Mouse (Mus musculus): ENCODE measurements around the gene Fbxo9. TPM values are rescaled to one million over a fixed set of nuclear protein-coding genes. Genes with fewer than 3 reads are reported as not detected.

Fbxo9 gene
- total and polyA plus RNA-seq, 3 experiments = 14.3 to 24.2 (median 18.3) TPM

- H3K9ac ChIP-seq (ENCODE audit: insufficient read depth, low read depth) = no peak overlapping the region
- no peak overlapping the region for H3K4me3 ChIP-seq (replicated peaks in 1 of 3; ENCODE audit: low read depth in 2 of 3, low read length in 2 of 3, poor library complexity in 1 of 3)
- H3K27ac ChIP-seq (ENCODE audit: insufficient read depth, low read depth) = no peak overlapping the region
- no peak overlapping the region for H3K4me2 ChIP-seq (ENCODE audit: insufficient read depth, low read depth, poor library complexity, severe bottlenecking)
- TF ChIP-seq KAT2A (IDR thresholded peaks at IDR 0.05; ENCODE audit: insufficient replicate concordance, low read length) = no peak
- no peak for TF ChIP-seq EP300 (IDR thresholded peaks at IDR 0.05; ENCODE audit: low read length)
- no peak for TF ChIP-seq NELFE (IDR thresholded peaks at IDR 0.05; ENCODE audit: low read depth, low read length)
- H3K4me1 ChIP-seq (ENCODE audit: control insufficient read depth in 1 of 2, insufficient read depth in 2 of 2) = peaks cover 5 to 19% of the 10 kb centered on the region in 2 experiments; a peak in 3 of 4 replicates
- no peaks in the 10 kb centered on the region for H3K9me3 ChIP-seq (replicated peaks; ENCODE audit: low read length)
- in situ Hi-C loops (cut with MboI; ENCODE audit: low pct_ligation_motif_present, low pct_unique_long_range_greater_than_20kb, low sequenced_read_pairs) = loop anchor here (5.0 kb wide), 1 partner anchor 45 kb away; no protein-coding TSS in a partner anchor
- H3K36me3 ChIP-seq (replicated peaks in 1 of 2; ENCODE audit: control insufficient read depth in 1 of 2, insufficient read depth in 1 of 2, low read length in 1 of 2) = peaks cover 0 to 10% of the 10 kb centered on the region in 2 experiments
- dilution Hi-C loops (cut with MboI; ENCODE audit: extremely low pct_ligation_motif_present, extremely low pct_unique_long_range_greater_than_20kb, low sequenced_read_pairs) = no loop called here
- no peaks in the 10 kb centered on the region for H3K27me3 ChIP-seq (replicated peaks)
- H3K79me2 ChIP-seq (replicated peaks; ENCODE audit: control insufficient read depth, extremely low read depth, insufficient read depth, poor library complexity, severe bottlenecking) = no peaks in the 10 kb centered on the region
- DNase-seq (ENCODE audit: extremely low read depth) = no peak
Observed at GRCm38 (mm10) chr9:78117690-78118089, 8.8 kb upstream of the Fbxo9 start.

DNA sequence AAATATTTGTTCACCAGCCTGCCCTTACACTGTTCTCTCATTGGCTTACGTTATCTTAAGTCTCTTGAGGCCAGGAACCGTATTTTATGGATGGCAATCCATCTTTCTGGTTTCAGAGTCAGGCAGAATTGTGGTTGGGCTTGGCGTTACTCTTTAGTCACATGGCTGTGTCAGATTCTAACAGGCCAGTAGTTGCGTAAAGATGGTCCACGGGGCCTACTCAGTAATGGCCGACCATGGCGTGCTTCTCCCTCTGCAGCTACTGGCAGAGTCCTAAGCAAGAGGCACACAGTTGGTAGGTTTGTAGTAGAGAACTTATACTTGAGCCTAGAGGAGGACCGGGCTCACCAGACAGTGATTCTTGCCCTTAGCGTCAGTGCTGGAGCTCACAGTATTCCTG is 6.9 kb upstream of the Fbxo9 start:
- no peak overlapping the region for H3K4me3 ChIP-seq (replicated peaks in 1 of 3; ENCODE audit: low read depth in 2 of 3, low read length in 2 of 3, poor library complexity in 1 of 3)
- no peak overlapping the region for H3K27ac ChIP-seq (ENCODE audit: insufficient read depth, low read depth)
- no peaks in the 10 kb centered on the region for H3K79me2 ChIP-seq (replicated peaks; ENCODE audit: control insufficient read depth, extremely low read depth, insufficient read depth, poor library complexity, severe bottlenecking)
- H3K9ac ChIP-seq (ENCODE audit: insufficient read depth, low read depth) = no peak overlapping the region
- peaks cover 0 to 6% of the 10 kb centered on the region in 2 experiments for H3K36me3 ChIP-seq (replicated peaks in 1 of 2; ENCODE audit: control insufficient read depth in 1 of 2, insufficient read depth in 1 of 2, low read length in 1 of 2)
- H3K9me3 ChIP-seq (replicated peaks; ENCODE audit: low read length) = no peaks in the 10 kb centered on the region
- no peak for TF ChIP-seq HCFC1 (IDR thresholded peaks at IDR 0.05; ENCODE audit: low read depth, low read length)
- TF ChIP-seq ETS1 (conservative IDR thresholded peaks at IDR 0.05; ENCODE audit: low read depth, low read length) = no peak
- no peak for TF ChIP-seq SMC3 (IDR thresholded peaks at IDR 0.05; ENCODE audit: low read depth, low read length)
- TF ChIP-seq MYC (IDR thresholded peaks at IDR 0.05; ENCODE audit: low read depth, low read length) = no peak
- TF ChIP-seq POLR2AphosphoS2 (IDR thresholded peaks at IDR 0.05; ENCODE audit: low read depth, low read length) = no peak
- no peak for TF ChIP-seq MAZ (IDR thresholded peaks at IDR 0.05; ENCODE audit: low read depth, low read length)
- no peak for TF ChIP-seq CHD1 (IDR thresholded peaks at IDR 0.05; ENCODE audit: low read depth, low read length)
- TF ChIP-seq POLR2A (IDR thresholded peaks at IDR 0.05; ENCODE audit: low read depth, low read length) = no peak
- no peak for TF ChIP-seq RCOR1 (conservative IDR thresholded peaks at IDR 0.05; ENCODE audit: low read depth, low read length)
- TF ChIP-seq MAX (IDR thresholded peaks at IDR 0.05; ENCODE audit: low read length) = no peak
- no peak for TF ChIP-seq EP300 (IDR thresholded peaks at IDR 0.05; ENCODE audit: low read length)
- TF ChIP-seq E2F4 (IDR thresholded peaks at IDR 0.05; ENCODE audit: insufficient replicate concordance, low read depth, low read length) = no peak
- TF ChIP-seq JUND (conservative IDR thresholded peaks at IDR 0.05; ENCODE audit: low read depth, low read length) = no peak
- TF ChIP-seq USF1 (IDR thresholded peaks at IDR 0.05; ENCODE audit: low read depth, low read length) = no peak
- no peak for TF ChIP-seq ZNF384 (IDR thresholded peaks at IDR 0.05; ENCODE audit: low read depth, low read length)
- TF ChIP-seq GABPA (IDR thresholded peaks at IDR 0.05; ENCODE audit: insufficient replicate concordance, low read depth, low read length) = no peak
- no peak overlapping the region for H3K4me2 ChIP-seq (ENCODE audit: insufficient read depth, low read depth, poor library complexity, severe bottlenecking)
- peaks cover 5 to 33% of the 10 kb centered on the region in 2 experiments; a peak in 3 of 4 replicates for H3K4me1 ChIP-seq (ENCODE audit: control insufficient read depth in 1 of 2, insufficient read depth in 2 of 2)
- dilution Hi-C loops (cut with MboI; ENCODE audit: extremely low pct_ligation_motif_present, extremely low pct_unique_long_range_greater_than_20kb, low sequenced_read_pairs) (no loop called here), in situ Hi-C loops (cut with MboI; ENCODE audit: low pct_ligation_motif_present, low pct_unique_long_range_greater_than_20kb, low sequenced_read_pairs) (loop anchor here (5.0 kb wide), 1 partner anchor 47 kb away; no protein-coding TSS in a partner anchor)
- no peaks in the 10 kb centered on the region for H3K27me3 ChIP-seq (replicated peaks)
- DNase-seq (ENCODE audit: extremely low read depth) = no peak

Measured in CH12.LX (cell line).